Mouse (Mus musculus): Measurements from ENCODE around the gene Zfp217. TPM values are rescaled to one million over a fixed set of nuclear protein-coding genes. Genes with fewer than 3 reads are reported as not detected.
A peak's percentile ranks its signal among the peaks of the same experiment; 100 is the strongest.
"Not testable (repeated sequence)": the region's sequence is repeated elsewhere in the genome, so short reads cannot be mapped to it uniquely, and the experiment has no call there.

Gene Zfp217
- total RNA-seq (2017), result 35.4 and 39.5 TPM in 2 replicates

DNA sequence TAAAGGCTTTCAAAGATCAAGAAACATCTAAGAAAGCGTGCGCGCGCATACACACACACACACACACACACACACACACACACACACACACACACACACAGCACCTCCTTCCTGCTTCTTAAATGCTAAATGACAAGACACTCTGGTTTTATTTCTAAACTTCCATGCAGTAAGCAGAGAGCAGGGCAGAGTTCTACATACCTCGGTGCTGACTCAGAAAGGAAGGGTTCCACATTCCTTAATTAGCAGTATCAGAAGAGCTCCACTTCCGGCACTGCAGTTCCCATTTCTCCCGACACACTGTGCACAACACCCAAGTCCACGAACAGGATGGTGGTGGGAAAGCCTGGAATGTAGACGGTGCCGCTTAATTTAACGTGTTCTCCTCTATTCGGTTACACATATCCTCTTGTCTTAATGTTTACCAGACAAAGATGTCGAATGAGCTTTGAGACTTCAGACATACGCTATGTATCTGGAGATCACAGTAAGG is at the start of gene Zfp217:
TSS of gene Zfp217 (minus strand) at position 443 of the 493 bp plus-strand sequence.
- ATAC-seq (replicated peaks in 1 of 2; ENCODE audit: insufficient read depth in 1 of 2, low FRiP score in 2 of 2, low TSS enrichment in 1 of 2, low read depth in 1 of 2, poor library complexity in 2 of 2, severe bottlenecking in 2 of 2), result no peak

DNA sequence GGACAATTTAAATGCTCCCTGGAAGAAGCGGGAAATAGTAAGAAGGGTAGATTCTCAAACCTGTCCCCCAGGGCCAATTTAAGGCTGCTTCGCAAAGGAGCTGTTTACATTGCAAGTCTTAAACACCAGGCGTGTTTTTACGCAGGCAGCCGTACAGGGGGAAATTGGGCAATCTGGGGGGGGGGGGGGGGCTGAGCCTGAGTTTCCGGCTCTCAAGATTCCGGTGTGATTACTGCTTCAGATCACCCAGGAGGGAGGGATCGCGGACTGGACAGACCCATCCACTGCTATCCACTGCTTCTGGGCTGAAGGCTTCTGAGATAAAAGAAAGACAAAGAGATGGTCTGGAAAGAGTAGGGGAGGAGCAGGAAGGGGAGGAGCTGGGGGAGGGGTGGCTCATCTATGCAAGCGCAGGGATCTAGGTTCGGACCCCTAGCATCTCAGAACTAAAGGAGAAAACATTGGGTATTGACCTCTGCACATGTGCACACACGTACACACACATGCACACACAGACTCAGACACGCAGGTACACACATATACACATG is 47.7 kb upstream of the Zfp217 start:
- ATAC-seq (replicated peaks in 1 of 2; ENCODE audit: insufficient read depth in 1 of 2, low FRiP score in 2 of 2, low TSS enrichment in 1 of 2, low read depth in 1 of 2, poor library complexity in 2 of 2, severe bottlenecking in 2 of 2), result peak in 1 of 2 experiments; percentile 37; a peak in 1 of 4 replicates

DNA sequence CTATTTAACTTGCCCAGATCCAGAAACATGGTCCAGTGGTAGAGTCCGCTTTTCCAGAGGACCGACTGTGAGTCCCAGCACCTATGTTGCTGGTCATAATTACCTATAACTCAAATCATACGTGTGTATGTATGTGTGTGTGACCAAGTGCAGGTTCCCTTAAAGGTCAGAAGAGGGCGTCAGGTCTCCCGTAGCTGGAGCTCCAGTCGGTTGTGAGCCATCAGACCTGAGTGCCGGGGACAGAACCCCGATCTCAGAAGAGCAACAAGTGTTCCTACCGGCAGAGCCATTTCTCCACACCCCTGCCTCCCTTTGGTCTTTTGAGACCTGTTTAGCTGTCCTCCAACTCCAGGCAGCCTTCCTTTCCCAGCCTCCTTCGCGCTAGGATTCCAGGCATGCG is 46.9 kb upstream of the Zfp217 start:
- ATAC-seq (replicated peaks in 1 of 2; ENCODE audit: insufficient read depth in 1 of 2, low FRiP score in 2 of 2, low TSS enrichment in 1 of 2, low read depth in 1 of 2, poor library complexity in 2 of 2, severe bottlenecking in 2 of 2), result no peak

DNA sequence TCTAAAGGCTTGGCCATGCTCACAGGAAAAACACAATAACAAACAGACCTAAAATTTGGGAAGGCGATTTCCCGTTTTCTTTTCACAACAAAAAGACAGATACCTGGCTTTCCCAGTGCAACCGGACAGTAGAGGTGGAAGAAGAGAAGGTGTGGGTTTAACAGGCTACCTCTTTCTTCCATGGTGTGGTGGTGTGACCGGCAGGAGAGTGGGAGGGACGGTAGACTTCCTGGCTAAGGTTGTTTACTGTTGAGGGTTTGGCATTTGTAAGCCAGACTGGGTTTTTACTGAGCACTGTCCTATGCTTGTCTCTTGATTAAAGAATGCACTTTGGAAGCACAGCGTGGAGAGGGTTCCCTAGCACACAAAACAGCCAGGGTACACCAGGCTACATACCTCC is 45.9 kb upstream of the Zfp217 start:
- ATAC-seq (replicated peaks in 1 of 2; ENCODE audit: insufficient read depth in 1 of 2, low FRiP score in 2 of 2, low TSS enrichment in 1 of 2, low read depth in 1 of 2, poor library complexity in 2 of 2, severe bottlenecking in 2 of 2), result no peak

DNA sequence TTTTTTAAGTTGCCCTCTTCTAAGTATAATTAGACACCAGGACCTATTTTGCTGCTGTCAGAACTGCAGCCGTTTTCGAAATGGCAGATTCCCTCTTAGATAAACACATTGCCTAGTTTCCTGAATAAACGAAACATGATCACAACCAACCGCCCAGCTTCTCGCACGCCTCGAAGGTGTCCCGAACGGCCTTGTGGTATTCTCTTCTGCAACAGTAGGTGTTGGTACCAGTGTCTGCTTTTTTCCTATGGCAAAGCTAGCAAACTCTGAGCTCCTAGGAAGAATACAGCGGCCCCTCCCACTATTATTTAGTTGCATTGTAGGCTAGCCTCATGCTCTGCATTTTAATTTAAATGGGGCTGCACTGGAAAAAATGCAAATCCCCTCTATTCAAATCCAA is 45.3 kb upstream of the Zfp217 start:
- peak; percentile 69 to 71 for ATAC-seq (replicated peaks in 1 of 2; ENCODE audit: insufficient read depth in 1 of 2, low FRiP score in 2 of 2, low TSS enrichment in 1 of 2, low read depth in 1 of 2, poor library complexity in 2 of 2, severe bottlenecking in 2 of 2)

DNA sequence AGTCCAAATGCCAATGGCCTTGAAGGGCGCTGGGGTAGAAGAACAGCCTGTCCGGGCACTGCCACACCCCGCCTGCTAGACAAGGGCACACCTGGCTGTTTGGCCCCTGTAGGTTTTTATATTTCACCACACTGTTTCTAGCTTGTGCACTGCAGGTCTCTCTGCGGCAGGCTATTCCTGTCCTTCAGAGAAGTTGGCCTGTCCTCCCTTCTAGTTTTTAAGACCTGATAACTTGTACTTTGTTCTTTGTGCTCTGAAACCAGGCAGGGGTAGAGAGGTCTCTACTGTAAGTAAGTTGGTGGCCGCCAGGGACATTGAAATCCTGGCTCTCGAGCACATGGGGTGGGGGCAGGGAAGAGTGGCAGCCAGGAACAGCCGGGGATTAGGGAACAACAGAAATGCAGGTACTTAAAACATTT is 44.8 kb upstream of the Zfp217 start:
- ATAC-seq (replicated peaks in 1 of 2; ENCODE audit: insufficient read depth in 1 of 2, low FRiP score in 2 of 2, low TSS enrichment in 1 of 2, low read depth in 1 of 2, poor library complexity in 2 of 2, severe bottlenecking in 2 of 2), result peak; percentile 44 to 60

DNA sequence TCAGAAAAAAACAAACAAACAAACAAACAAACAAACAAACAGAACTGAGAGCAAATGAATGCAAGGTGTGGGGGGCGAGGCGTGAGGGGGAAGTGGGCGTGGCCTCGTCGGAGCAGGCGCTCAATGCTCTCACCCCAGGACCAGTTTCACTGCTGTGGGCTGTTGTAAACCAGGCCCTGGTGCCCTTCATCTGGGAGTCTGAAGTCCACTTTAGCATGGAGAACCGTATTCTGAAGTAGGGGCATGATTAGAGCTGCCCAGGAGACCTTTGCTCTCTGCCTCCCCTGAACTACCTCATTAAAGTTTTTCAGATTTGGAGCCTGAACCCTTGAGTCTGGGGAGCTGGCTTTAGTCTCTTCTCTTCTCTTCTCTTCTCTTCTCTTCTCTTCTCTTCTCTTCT is 40.8 kb upstream of the Zfp217 start:
- ATAC-seq (replicated peaks in 1 of 2; ENCODE audit: insufficient read depth in 1 of 2, low FRiP score in 2 of 2, low TSS enrichment in 1 of 2, low read depth in 1 of 2, poor library complexity in 2 of 2, severe bottlenecking in 2 of 2), result no peak

DNA sequence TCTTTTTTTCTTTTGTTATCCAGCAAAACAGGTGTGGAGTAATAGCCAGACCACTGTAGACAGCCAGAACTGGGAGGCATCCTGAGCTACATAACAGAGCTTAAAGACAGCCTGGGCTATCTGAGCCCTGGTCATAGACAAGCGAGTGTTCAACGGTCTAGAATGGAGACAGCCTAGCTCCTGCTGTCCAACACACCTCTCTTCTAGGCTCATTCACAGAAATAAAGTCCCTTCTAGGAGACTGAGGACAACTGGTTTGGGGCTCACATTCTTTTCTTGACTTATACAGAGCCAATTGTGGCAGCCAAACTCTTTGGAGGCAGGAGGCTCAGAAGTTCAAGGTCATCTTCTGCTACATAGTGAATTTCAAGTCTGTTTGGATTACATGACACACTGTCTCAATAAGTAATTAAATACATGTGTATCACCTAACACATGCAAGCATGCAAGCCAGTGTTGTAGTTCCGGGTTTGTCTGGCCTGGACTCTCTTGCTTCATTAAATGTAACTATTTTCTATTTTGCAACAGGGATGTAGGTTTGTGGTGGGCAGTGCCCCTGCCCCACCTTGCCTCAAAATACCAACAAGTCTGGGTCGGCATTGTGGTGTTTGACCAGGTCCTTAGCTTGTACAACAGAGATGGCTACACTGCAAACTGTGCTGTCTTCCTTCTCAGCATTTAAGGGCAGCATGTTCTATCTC is 37.4 kb upstream of the Zfp217 start:
- ATAC-seq (replicated peaks in 1 of 2; ENCODE audit: insufficient read depth in 1 of 2, low FRiP score in 2 of 2, low TSS enrichment in 1 of 2, low read depth in 1 of 2, poor library complexity in 2 of 2, severe bottlenecking in 2 of 2), result peak in 1 of 2 experiments; percentile 56; a peak in 1 of 4 replicates

DNA sequence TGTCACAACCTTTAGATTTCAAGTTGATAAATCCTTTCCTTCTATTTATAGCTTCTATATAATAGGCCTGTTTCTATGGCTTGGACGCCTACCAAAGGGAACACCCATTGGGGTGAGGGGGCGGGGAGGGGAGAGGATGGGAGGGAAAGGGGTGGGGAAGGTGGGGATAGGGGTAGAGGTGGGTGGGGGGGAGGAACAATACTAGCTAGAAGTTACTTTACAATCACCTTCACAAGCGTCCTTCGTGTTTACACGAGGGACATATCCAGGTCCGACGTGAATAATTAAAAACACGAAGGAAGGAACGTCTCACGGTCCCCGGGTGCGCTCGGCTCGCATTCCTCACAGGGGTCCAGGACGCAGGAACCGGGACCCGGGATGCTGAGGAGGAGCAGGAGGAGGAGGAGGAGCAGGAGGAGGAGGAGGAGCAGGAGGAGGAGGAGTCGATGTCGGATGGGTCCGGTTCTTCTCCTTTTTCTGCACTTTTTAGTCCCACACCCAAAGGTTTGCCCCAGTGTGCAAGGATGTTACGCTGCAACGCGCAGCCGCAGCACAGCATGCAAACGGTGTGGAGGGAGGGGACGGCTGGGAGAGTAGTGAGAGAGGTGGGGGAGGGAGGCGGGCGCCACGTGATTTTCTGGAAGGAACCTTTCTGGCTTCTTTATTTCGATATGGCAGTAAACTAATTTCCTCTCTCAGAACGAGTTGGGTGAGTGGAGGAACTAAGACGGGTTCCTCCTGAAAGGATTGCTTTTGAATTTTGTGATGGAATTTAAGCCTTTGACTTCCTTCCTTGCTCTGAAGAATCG is 36.5 kb upstream of the Zfp217 start:
- ATAC-seq (replicated peaks in 1 of 2; ENCODE audit: insufficient read depth in 1 of 2, low FRiP score in 2 of 2, low TSS enrichment in 1 of 2, low read depth in 1 of 2, poor library complexity in 2 of 2, severe bottlenecking in 2 of 2), result peak; percentile 94

DNA sequence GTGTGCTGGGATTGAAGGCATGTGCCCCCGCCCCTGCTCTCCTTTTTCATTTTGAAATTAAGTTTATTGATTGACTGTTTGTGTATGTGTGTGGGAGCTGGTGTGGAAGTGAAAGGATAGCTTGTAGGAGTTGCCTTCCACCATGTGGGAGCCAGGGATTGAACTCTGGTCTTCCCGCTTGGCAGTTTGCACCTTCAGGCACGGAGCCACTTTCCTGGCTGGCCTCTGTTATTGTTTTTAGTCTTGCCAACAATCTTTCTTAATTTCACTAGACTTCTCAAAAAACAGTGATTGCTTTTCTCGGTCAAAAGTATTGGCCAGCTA is 35.9 kb upstream of the Zfp217 start:
- no peak for ATAC-seq (replicated peaks in 1 of 2; ENCODE audit: insufficient read depth in 1 of 2, low FRiP score in 2 of 2, low TSS enrichment in 1 of 2, low read depth in 1 of 2, poor library complexity in 2 of 2, severe bottlenecking in 2 of 2)

DNA sequence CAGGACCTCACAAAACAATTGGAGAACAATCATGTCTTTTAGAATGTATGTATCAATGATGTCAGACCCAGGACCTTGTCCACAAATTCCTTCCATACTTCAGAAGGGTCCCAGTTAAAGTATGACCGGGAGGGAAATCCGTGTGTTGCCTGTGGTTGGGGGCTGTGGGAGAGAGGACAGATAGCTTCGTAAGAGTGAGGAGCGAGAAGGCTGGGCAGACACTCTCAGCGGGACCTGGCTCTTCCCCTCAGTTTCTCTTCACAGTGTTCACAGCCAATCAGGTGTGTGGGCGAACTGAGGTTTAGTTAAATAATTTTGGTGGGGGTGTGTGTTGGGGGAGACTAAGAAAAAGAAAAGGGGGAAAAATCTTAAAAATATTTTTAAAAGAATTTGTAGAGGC is 34.0 kb upstream of the Zfp217 start:
- no peak for ATAC-seq (replicated peaks in 1 of 2; ENCODE audit: insufficient read depth in 1 of 2, low FRiP score in 2 of 2, low TSS enrichment in 1 of 2, low read depth in 1 of 2, poor library complexity in 2 of 2, severe bottlenecking in 2 of 2)

DNA sequence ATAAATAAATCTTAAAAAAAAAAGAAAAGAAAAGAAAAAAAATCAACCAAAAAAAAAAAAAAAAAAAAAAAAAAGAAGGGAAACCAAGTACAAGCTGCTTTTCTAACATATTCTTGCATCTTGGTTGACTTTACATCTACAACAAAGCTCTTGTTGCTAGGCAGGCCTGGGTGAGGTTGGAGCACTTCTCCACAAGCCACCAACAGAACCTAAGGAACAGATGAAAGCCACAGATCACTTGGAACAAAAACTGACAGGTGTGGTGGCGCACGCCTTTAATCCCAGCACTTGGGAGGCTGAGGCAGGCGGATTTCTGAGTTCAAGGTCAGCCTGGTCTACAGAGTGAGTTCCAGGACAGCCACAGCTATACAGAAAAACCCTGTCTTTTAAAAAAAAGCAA is 32.9 kb upstream of the Zfp217 start:
- ATAC-seq (replicated peaks in 1 of 2; ENCODE audit: insufficient read depth in 1 of 2, low FRiP score in 2 of 2, low TSS enrichment in 1 of 2, low read depth in 1 of 2, poor library complexity in 2 of 2, severe bottlenecking in 2 of 2), result not testable (repeated sequence)

DNA sequence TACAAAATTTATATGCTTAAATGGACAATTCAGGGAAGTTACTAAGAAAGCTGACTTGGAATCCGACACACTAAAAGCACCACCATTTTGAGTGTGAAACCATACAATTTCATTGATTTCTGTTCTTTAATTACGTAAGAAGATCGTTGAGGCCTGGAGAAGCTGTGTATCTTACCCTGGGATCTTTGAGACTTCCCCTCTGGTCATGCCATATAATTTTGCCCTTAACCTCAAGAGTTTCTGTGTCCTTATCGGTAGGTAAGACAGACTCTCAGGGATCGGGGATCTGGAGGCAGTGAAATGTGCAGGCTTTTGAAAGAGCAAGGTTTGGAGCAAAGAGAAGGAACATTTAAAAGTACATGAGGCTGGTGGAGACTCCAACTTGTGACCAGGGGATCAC is 31.4 kb upstream of the Zfp217 start:
- ATAC-seq (replicated peaks in 1 of 2; ENCODE audit: insufficient read depth in 1 of 2, low FRiP score in 2 of 2, low TSS enrichment in 1 of 2, low read depth in 1 of 2, poor library complexity in 2 of 2, severe bottlenecking in 2 of 2), result no peak

DNA sequence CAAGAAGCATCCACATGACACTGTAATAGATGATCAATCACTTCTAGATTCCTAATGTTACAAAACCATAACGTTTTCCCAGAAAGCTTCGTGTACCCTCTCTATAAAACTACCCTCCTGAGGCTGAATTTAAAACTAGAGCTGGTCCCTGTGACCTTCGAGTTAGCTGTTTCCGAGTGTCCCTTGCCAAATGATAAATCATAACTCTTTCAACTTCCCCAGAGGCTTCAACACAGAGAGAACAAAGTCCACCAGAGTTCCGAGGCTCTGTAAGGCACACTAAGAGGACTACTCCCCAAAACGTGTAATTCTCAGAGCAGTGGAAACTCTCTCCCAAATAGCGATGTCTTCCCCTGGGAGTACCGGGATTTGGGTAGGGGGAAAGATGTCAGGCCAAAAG is 29.4 kb upstream of the Zfp217 start:
- ATAC-seq (replicated peaks in 1 of 2; ENCODE audit: insufficient read depth in 1 of 2, low FRiP score in 2 of 2, low TSS enrichment in 1 of 2, low read depth in 1 of 2, poor library complexity in 2 of 2, severe bottlenecking in 2 of 2), result no peak

DNA sequence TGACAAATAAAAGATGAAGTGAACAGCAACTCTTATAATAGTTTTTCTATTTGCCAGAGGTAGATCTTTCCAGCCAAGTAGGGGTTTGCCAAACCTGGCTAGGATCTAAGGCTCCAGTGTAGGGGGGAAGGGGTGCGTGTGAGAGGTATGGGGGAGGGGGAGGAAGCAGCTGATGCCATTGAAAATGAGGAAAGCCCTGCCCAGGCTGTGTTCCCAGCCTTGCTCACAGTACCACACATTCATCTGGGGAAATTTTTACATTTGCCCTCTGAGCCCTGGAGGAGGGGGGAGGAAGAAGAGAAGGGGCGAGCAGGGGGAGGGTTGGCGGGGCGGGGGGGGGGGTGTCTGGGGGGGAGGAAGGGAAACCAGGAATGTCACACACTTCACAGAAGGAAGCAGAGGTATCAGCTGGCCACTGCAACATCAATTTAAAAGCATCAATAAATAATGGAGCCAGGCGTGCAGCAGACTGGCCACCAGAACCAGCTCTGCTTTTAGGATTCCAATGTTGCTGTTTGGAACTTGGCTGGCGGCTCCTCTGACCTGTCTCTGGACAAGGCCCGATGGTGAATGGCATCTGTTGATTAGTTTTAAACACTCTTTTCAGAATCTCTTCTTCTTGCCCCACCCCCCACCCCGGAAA is 28.5 kb upstream of the Zfp217 start:
- no peak for ATAC-seq (replicated peaks in 1 of 2; ENCODE audit: insufficient read depth in 1 of 2, low FRiP score in 2 of 2, low TSS enrichment in 1 of 2, low read depth in 1 of 2, poor library complexity in 2 of 2, severe bottlenecking in 2 of 2)

DNA sequence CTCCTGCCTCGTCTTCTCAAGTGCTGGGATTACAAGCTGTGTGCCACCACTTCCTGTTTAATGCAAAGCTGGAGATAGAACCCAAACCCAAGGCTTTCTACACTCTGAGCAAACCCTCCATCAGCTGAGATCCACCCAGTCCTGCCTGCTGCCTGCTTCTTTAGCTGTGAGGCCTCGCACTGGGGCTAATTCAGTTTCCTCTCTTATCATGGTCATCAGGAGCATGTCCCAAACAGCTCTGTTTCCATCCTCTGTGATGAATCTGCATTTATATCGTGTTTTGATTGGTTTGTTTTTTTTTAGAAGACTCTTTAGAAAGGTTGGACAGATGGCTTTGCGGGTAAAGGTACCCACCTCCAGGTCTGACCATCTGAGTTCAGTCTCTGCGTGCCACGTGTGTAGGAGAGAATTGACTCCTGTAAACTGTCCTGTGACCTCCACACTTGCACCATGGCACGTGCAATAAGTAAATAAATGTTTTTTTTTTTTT is 27.8 kb upstream of the Zfp217 start:
- peak in 1 of 2 experiments; percentile 33; a peak in 1 of 4 replicates for ATAC-seq (replicated peaks in 1 of 2; ENCODE audit: insufficient read depth in 1 of 2, low FRiP score in 2 of 2, low TSS enrichment in 1 of 2, low read depth in 1 of 2, poor library complexity in 2 of 2, severe bottlenecking in 2 of 2)

DNA sequence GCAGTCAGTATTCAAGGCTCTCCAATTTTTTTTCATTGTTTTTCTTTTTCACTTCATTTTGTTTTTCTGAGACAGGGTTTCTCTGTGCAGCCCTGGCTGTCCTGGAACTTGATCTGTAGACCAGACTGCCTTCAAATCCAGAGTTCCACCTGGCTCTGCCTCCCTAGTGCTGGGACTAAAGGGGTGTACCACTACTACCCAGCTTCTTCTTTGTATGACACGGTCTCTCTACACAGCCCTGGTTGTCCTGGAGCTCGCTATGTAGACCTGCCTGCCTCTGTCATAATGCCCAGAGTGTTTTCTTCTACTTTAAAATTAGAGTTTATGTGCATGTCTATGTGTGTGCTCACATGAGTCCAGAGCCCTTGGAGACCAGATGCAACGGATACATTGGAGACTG is 27.3 kb upstream of the Zfp217 start:
- ATAC-seq (replicated peaks in 1 of 2; ENCODE audit: insufficient read depth in 1 of 2, low FRiP score in 2 of 2, low TSS enrichment in 1 of 2, low read depth in 1 of 2, poor library complexity in 2 of 2, severe bottlenecking in 2 of 2), result 0 out of 4 replicates have a peak, but pooled peaks of 1 of the 2 experiments have one; percentile 1

DNA sequence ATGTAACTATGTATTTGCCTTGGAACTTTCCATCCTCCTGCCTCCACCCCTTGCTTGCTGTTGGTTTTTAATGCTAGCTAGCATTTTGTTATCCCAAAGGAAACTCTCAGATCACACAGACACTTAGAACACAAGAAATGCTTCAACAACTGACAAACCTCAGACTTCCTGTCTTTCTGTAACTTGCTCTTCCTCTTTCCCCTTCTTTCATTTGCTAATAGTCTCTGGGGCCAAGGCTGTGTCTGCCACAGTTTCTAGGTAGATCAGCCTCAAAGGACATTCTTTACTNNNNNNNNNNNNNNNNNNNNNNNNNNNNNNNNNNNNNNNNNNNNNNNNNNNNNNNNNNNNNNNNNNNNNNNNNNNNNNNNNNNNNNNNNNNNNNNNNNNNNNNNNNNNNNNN is 21.2 kb upstream of the Zfp217 start:
- ATAC-seq (replicated peaks in 1 of 2; ENCODE audit: insufficient read depth in 1 of 2, low FRiP score in 2 of 2, low TSS enrichment in 1 of 2, low read depth in 1 of 2, poor library complexity in 2 of 2, severe bottlenecking in 2 of 2), result peak; percentile 72 to 79
